Mouse (Mus musculus) liver, adult 2 months (tissue): ENCODE measurements at regions not wholly inside any gene's neighbourhood (a gene's known extent, or its start where the extent isn't known, plus 50 kb on each side); places are given as distances from the start of the nearest gene placed in this dataset.

Experiments used
- CTCF ChIP-seq: fragments of 200-500 bp; IDR thresholded peaks from 2 replicates; pipeline ENCODE4 v1.5.1; 2011; ENCODE audit warnings: low read depth, low read length, control low read depth
- POLR2A ChIP-seq: fragments of 200-500 bp; IDR thresholded peaks from 2 replicates; pipeline ENCODE4 v1.6.1; 2011; ENCODE audit warnings: low read length, control low read depth; ENCODE audit not compliant: insufficient read depth; ENCODE audit errors: extremely low read depth

GRCm38 (mm10) chr3:140091900-140092299, 886.4 kb downstream of the Stpg2 start:
- TF ChIP-seq POLR2A = no peak
- no peak for TF ChIP-seq CTCF
